Mouse (Mus musculus): ENCODE measurements around the gene Megf9. TPM values are rescaled to one million over a fixed set of nuclear protein-coding genes. Genes with fewer than 3 reads are reported as not detected.
A peak's percentile ranks its signal among the peaks of the same experiment; 100 is the strongest.

Megf9 gene
- polyA plus RNA-seq, 1 experiment from 2014 or later, result 35.5 TPM

GRCm38 (mm10) chr4:70540743-70541142, 5.9 kb upstream of the Megf9 start:
- ATAC-seq (ENCODE audit: low FRiP score), result no peak
- Histone ChIP-seq H3K27me3 (no peaks in the 10 kb centered on the region), H3K4me3 (no peak overlapping the region), H3K4me1 (peaks cover 9% of the 10 kb centered on the region), H3K4me2 (replicated peaks) (no peak overlapping the region), H3K27ac (no peak overlapping the region), H3K36me3 (no peaks in the 10 kb centered on the region), H3K9ac (no peak overlapping the region), H3K9me3 (replicated peaks) (no peaks in the 10 kb centered on the region)
- 73% methylated on average over 6 of the region's 6 CpGs for WGBS

- H3K36me3 ChIP-seq, result no peaks in the 10 kb centered on the region
- H3K4me2 ChIP-seq (replicated peaks), result no peak overlapping the region
- no peaks in the 10 kb centered on the region for H3K9me3 ChIP-seq (replicated peaks)
- WGBS, result 12% methylated on average over 2 of the region's 2 CpGs
- H3K27me3 ChIP-seq, result no peaks in the 10 kb centered on the region
- H3K4me3 ChIP-seq, result no peak overlapping the region
- peak overlapping the region; percentile 100; the same call in 1 of the 2 replicates for H3K27ac ChIP-seq
- peaks cover 22% of the 10 kb centered on the region for H3K4me1 ChIP-seq
- no peak overlapping the region for H3K9ac ChIP-seq
- ATAC-seq (ENCODE audit: low FRiP score), result no peak
Measured at GRCm38 (mm10) chr4:70536661-70537580, 2.1 kb upstream of the Megf9 start.

GRCm38 (mm10) chr4:70535711-70536311, 1.0 kb upstream of the Megf9 start:
- peak; percentile 2 for ATAC-seq (ENCODE audit: low FRiP score)
- WGBS, result 5% methylated on average over 7 of the region's 7 CpGs
- Histone ChIP-seq H3K27me3 (no peaks in the 10 kb centered on the region), H3K4me1 (peaks cover 30% of the 10 kb centered on the region), H3K4me2 (replicated peaks) (peak overlapping the region; percentile 82), H3K27ac (peak overlapping the region; percentile 100), H3K36me3 (no peaks in the 10 kb centered on the region), H3K9me3 (replicated peaks) (no peaks in the 10 kb centered on the region), H3K4me3 (peak overlapping the region; percentile 96), H3K9ac (peak overlapping the region; percentile 92)

GRCm38 (mm10) chr4:70535289-70535688, 494 bp upstream of the Megf9 start:
- Histone ChIP-seq H3K4me2 (replicated peaks) (peak overlapping the region; percentile 82), H3K27ac (peak overlapping the region; percentile 100), H3K4me3 (peak overlapping the region; percentile 96), H3K27me3 (no peaks in the 10 kb centered on the region), H3K9me3 (replicated peaks) (no peaks in the 10 kb centered on the region), H3K4me1 (peaks cover 32% of the 10 kb centered on the region), H3K9ac (peak overlapping the region; percentile 92), H3K36me3 (no peaks in the 10 kb centered on the region)
- WGBS, result 1% methylated on average over 18 of the region's 18 CpGs
- ATAC-seq (ENCODE audit: low FRiP score), result peak; percentile 79

GRCm38 (mm10) chr4:70534078-70534890, 511 bp downstream of the Megf9 start:
- H3K4me1 ChIP-seq, result peaks cover 36% of the 10 kb centered on the region
- peak overlapping the region; percentile 96 for H3K4me3 ChIP-seq
- H3K4me2 ChIP-seq (replicated peaks), result peak overlapping the region; percentile 76
- peak; percentile 72 for ATAC-seq (ENCODE audit: low FRiP score)
- H3K27me3 ChIP-seq, result no peaks in the 10 kb centered on the region
- H3K27ac ChIP-seq, result peak overlapping the region; percentile 100
- under 1% methylated on average over 46 of the region's 66 CpGs for WGBS
- peak overlapping the region; percentile 96 for H3K9ac ChIP-seq
- no peaks in the 10 kb centered on the region for H3K9me3 ChIP-seq (replicated peaks)
- H3K36me3 ChIP-seq, result no peaks in the 10 kb centered on the region

GRCm38 (mm10) chr4:70533056-70533805, 1.6 kb downstream of the Megf9 start:
- Histone ChIP-seq H3K9me3 (replicated peaks) (no peaks in the 10 kb centered on the region), H3K27me3 (no peaks in the 10 kb centered on the region), H3K4me3 (peak overlapping the region; percentile 96), H3K27ac (no peak overlapping the region), H3K4me1 (peaks cover 45% of the 10 kb centered on the region), H3K4me2 (replicated peaks) (peak overlapping the region; percentile 76), H3K36me3 (no peaks in the 10 kb centered on the region), H3K9ac (peak overlapping the region; percentile 96)
- no peak for ATAC-seq (ENCODE audit: low FRiP score)
- WGBS, result 48% methylated on average over 3 of the region's 3 CpGs

- Histone ChIP-seq H3K4me1 (peaks cover 39% of the 10 kb centered on the region), H3K36me3 (no peaks in the 10 kb centered on the region), H3K4me3 (0 out of 2 replicates have a peak overlapping the region, but pooled peaks have one; percentile 9), H3K27me3 (no peaks in the 10 kb centered on the region), H3K27ac (no peak overlapping the region), H3K4me2 (replicated peaks) (peak overlapping the region; percentile 45), H3K9ac (no peak overlapping the region), H3K9me3 (replicated peaks) (no peaks in the 10 kb centered on the region)
- 90% methylated on average over 1 of the region's 1 CpGs for WGBS
- no peak for ATAC-seq (ENCODE audit: low FRiP score)
Measured at GRCm38 (mm10) chr4:70531021-70531420, 3.8 kb downstream of the Megf9 start.

- Histone ChIP-seq H3K4me2 (replicated peaks) (no peak overlapping the region), H3K9me3 (replicated peaks) (no peaks in the 10 kb centered on the region), H3K4me1 (peaks cover 32% of the 10 kb centered on the region), H3K27me3 (no peaks in the 10 kb centered on the region), H3K27ac (no peak overlapping the region), H3K36me3 (no peaks in the 10 kb centered on the region), H3K9ac (no peak overlapping the region), H3K4me3 (no peak overlapping the region)
- no peak for ATAC-seq (ENCODE audit: low FRiP score)
- WGBS, result 89% methylated on average over 3 of the region's 3 CpGs
Measured at GRCm38 (mm10) chr4:70528622-70529021, 6.2 kb downstream of the Megf9 start.

GRCm38 (mm10) chr4:70523346-70523745, 11.4 kb downstream of the Megf9 start:
- WGBS, result 75% methylated on average over 2 of the region's 2 CpGs
- Histone ChIP-seq H3K4me2 (replicated peaks) (no peak overlapping the region), H3K9me3 (replicated peaks) (no peaks in the 10 kb centered on the region), H3K27me3 (no peaks in the 10 kb centered on the region), H3K9ac (no peak overlapping the region), H3K36me3 (no peaks in the 10 kb centered on the region), H3K4me3 (no peak overlapping the region), H3K4me1 (no peaks in the 10 kb centered on the region), H3K27ac (no peak overlapping the region)
- ATAC-seq (ENCODE audit: low FRiP score), result no peak

- Histone ChIP-seq H3K4me2 (replicated peaks) (no peak overlapping the region), H3K27ac (no peak overlapping the region), H3K27me3 (no peaks in the 10 kb centered on the region), H3K36me3 (no peaks in the 10 kb centered on the region), H3K4me1 (no peaks in the 10 kb centered on the region), H3K9me3 (replicated peaks) (no peaks in the 10 kb centered on the region), H3K4me3 (no peak overlapping the region), H3K9ac (no peak overlapping the region)
- no peak for ATAC-seq (ENCODE audit: low FRiP score)
- 87% methylated on average over 1 of the region's 1 CpGs for WGBS
Measured at GRCm38 (mm10) chr4:70521506-70522292, 13.1 kb downstream of the Megf9 start.

GRCm38 (mm10) chr4:70517646-70518045, 17.1 kb downstream of the Megf9 start:
- H3K4me1 ChIP-seq, result no peaks in the 10 kb centered on the region
- H3K4me3 ChIP-seq, result no peak overlapping the region
- 87% methylated on average over 1 of the region's 1 CpGs for WGBS
- H3K27ac ChIP-seq, result no peak overlapping the region
- H3K27me3 ChIP-seq, result no peaks in the 10 kb centered on the region
- H3K9ac ChIP-seq, result no peak overlapping the region
- H3K9me3 ChIP-seq (replicated peaks), result no peaks in the 10 kb centered on the region
- H3K4me2 ChIP-seq (replicated peaks), result no peak overlapping the region
- ATAC-seq (ENCODE audit: low FRiP score), result no peak
- H3K36me3 ChIP-seq, result no peaks in the 10 kb centered on the region
